Mouse (Mus musculus) heart, embryonic 11.5 days (tissue): Measurements from ENCODE around the gene Pknox2. TPM values are rescaled to one million over a fixed set of nuclear protein-coding genes. Genes with fewer than 3 reads are reported as not detected.
A peak's percentile ranks its signal among the peaks of the same experiment; 100 is the strongest.

ENCODE experiments used
- ATAC-seq: fragments of 200-750 bp; cut with Nextera tagmentation; replicated peaks from 2 replicates; pipeline ENCODE4 v1.8.0; 2017; ENCODE audit warnings: moderate library complexity; ENCODE audit not compliant: insufficient number of reproducible peaks, low FRiP score, low TSS enrichment
- H3K27ac ChIP-seq: fragments of 300-500 bp; sonication (generic); 2 replicates; pipeline ENCODE4 v1.5.1; 2014; ENCODE audit warnings: mild to moderate bottlenecking, low read depth, low read length
- H3K27me3 ChIP-seq: fragments of 300-500 bp; sonication (generic); 2 replicates; pipeline ENCODE4 v1.6.1; 2014; ENCODE audit warnings: mild to moderate bottlenecking, low read length, mixed read lengths; ENCODE audit not compliant: control insufficient read depth, insufficient read depth
- H3K36me3 ChIP-seq: fragments of 300-500 bp; sonication (generic); 2 replicates; pipeline ENCODE4 v1.6.1; 2014; ENCODE audit warnings: mild to moderate bottlenecking, low read length, moderate library complexity, mixed read lengths; ENCODE audit not compliant: control insufficient read depth, insufficient read depth
- H3K4me1 ChIP-seq: fragments of 300-500 bp; sonication (generic); 2 replicates; pipeline ENCODE4 v1.6.1; 2014; ENCODE audit warnings: low read length; ENCODE audit not compliant: control insufficient read depth, insufficient read depth
- H3K4me2 ChIP-seq: fragments of 300-500 bp; sonication (generic); 2 replicates; pipeline ENCODE4 v1.6.1; 2014; ENCODE audit warnings: mild to moderate bottlenecking, moderate library complexity
- H3K4me3 ChIP-seq: fragments of 300-500 bp; sonication (generic); 2 replicates; pipeline ENCODE4 v1.5.1; 2014; ENCODE audit warnings: low read depth, low read length
- H3K9ac ChIP-seq: fragments of 300-500 bp; sonication (generic); 2 replicates; pipeline ENCODE4 v1.6.1; 2014; ENCODE audit warnings: mild to moderate bottlenecking, low read depth, low read length, moderate library complexity
- H3K9me3 ChIP-seq: fragments of 300-500 bp; sonication (generic); replicated peaks from 2 replicates; pipeline ENCODE4 v1.6.1; 2016; ENCODE audit warnings: low read length; ENCODE audit not compliant: control insufficient read depth
- WGBS: fragments of 180-500 bp; shearing (Covaris S2); extraction: QIAGEN DNeasy Blood & Tissue Kit; methylation state at CpG from one replicate; pipeline ENCODE4 v1.1.7; 2014; ENCODE audit not compliant: insufficient replicate concordance; 5-methylcytosine and 5-hydroxymethylcytosine counted together
- polyA plus RNA-seq: library from polyadenylated mRNA; unstranded; fragments of >200 nt; fragmentation: Nextera tagmentation; extraction: Ambion mirVana; gene quantifications from 2 replicates; pipeline ENCODE4 v1.2.1, GENCODE M21; 2014

Gene Pknox2
- polyA plus RNA-seq, 1 experiment from 2014 or later = 5.2 TPM

DNA sequence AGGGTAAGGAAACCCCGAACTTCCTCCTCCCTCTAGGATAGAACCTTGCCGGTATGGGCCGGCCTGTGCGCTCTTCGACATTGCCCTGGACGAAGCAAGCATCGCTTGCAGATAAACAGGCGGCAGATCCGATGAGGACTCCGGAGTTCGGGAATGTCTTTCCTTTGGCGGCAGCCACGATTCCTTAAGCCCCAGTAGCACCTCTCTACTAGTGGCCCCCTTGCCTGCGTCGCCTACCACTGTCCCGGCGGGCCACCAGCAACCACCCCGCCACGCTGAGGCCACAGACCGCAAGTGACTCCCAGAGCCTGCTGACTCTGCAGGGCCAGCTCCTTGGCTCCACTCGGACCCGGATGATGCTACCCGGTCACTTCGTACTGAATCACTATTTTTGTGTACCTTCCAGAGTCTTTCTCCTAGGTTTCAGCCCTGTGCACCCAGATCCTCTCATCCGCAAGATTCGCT lies 2.0 kb downstream of the Pknox2 start:
- peak overlapping the region; percentile 93 for H3K9ac ChIP-seq
- H3K27me3 ChIP-seq = no peaks in the 10 kb centered on the region
- no peaks in the 10 kb centered on the region for H3K36me3 ChIP-seq
- WGBS = under 1% methylated on average over 26 of the region's 26 CpGs
- peak overlapping the region; percentile 97 for H3K27ac ChIP-seq
- peak overlapping the region; percentile 94 for H3K4me2 ChIP-seq
- peak overlapping the region; percentile 81 for H3K4me3 ChIP-seq
- no peak; the same call in 1 of the 2 replicates for ATAC-seq
- H3K9me3 ChIP-seq = no peaks in the 10 kb centered on the region
- peaks cover 29% of the 10 kb centered on the region for H3K4me1 ChIP-seq

DNA sequence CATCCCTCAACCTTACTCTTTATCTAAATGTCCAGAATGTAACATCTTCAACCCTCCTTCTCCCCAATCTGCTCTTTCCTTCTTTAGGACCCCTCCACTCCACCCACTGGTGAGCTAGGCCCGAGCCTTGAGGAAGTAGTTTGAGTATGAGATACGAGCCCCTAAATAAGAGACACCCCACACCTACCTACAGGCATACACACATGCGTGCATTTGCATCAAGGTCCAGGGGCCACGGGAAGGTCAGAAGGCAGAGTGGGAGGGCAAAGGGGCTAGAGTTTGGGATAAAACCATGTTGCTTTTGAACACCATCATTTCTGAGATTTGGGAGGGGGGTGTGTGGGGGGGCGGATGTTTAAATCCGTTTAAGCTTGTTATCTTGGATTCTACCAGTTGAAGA lies 2.5 kb downstream of the Pknox2 start:
- WGBS = 10% methylated on average over 6 of the region's 6 CpGs
- Histone ChIP-seq H3K4me1 (peaks cover 33% of the 10 kb centered on the region), H3K4me2 (peak overlapping the region; percentile 94), H3K9me3 (no peaks in the 10 kb centered on the region), H3K36me3 (no peaks in the 10 kb centered on the region), H3K27ac (peak overlapping the region; percentile 73; the same call in 1 of the 2 replicates), H3K27me3 (no peaks in the 10 kb centered on the region), H3K4me3 (peak overlapping the region; percentile 81), H3K9ac (peak overlapping the region; percentile 93)
- ATAC-seq = no peak

DNA sequence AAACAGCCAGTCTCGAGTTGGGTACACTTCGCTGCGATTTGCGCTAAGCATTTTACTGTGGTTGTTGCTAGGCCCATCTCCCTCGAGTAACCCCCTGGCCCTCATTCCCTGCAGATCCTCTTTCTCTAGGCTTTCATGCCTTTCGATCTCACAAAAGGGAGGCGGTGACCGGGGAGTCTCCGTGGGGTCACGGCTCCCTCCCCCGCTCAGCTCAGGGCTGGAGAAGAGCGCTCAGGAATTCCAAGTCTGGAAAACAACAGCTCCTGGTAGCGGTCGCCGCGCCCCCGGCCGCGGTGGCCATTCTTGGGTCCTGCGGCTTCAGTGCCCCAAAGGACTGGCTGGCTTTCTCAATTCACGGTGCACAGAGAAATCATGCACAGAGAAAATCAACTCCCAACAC lies 3.0 kb downstream of the Pknox2 start:
- peak overlapping the region; percentile 73 for H3K27ac ChIP-seq
- peak overlapping the region; percentile 94 for H3K4me2 ChIP-seq
- ATAC-seq = no peak
- no peaks in the 10 kb centered on the region for H3K36me3 ChIP-seq
- no peaks in the 10 kb centered on the region for H3K9me3 ChIP-seq
- peaks cover 37% of the 10 kb centered on the region for H3K4me1 ChIP-seq
- WGBS = 3% methylated on average over 21 of the region's 21 CpGs
- peak overlapping the region; percentile 81 for H3K4me3 ChIP-seq
- peak overlapping the region; percentile 93 for H3K9ac ChIP-seq
- H3K27me3 ChIP-seq = no peaks in the 10 kb centered on the region

DNA sequence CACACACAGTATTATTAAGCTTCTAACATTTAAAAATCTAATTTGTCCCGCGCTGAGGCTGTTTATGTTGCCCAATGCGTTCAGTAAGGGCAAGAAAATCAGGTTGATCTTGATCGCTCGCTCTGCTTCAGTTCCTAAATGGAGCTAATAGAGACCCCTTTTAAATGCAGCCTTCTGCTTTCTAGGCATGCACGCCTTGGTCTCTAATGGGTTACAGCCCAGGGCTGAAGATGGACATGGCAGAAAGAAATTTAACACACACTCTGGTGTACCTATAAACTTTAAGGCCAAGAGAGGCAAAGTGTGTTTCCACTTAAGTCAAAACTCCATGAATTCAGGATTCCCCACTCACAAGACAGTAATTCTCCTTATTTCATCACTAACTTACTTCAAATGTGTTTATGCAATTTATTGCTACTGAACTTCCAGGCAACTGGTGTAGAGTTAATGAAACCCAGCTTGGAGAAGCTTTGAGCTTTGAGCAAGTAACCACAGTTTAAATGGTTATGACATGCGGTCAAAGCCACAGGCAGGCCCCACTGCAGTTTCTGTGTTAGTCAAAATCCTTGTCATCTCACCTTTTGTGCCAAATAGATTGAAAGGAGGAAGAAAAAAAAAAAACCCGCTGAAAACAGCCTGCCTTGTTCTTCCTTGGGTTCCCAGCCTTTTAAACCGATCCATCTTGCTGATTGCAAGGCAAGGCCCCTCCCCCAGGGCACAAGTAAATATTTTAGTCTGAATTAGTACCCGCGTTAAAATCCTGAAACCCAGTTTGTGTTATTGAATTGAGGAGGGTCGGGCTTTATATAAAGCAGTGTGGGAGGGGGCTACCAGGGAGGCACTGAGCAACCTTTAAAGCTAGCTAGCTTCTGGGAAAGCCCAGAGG lies 3.9 kb downstream of the Pknox2 start:
- no peak overlapping the region for H3K9ac ChIP-seq
- no peaks in the 10 kb centered on the region for H3K9me3 ChIP-seq
- no peaks in the 10 kb centered on the region for H3K27me3 ChIP-seq
- H3K27ac ChIP-seq = no peak overlapping the region
- no peak for ATAC-seq
- peak overlapping the region; percentile 94 for H3K4me2 ChIP-seq
- H3K4me1 ChIP-seq = peaks cover 40% of the 10 kb centered on the region
- H3K36me3 ChIP-seq = no peaks in the 10 kb centered on the region
- no peak overlapping the region for H3K4me3 ChIP-seq
- 42% methylated on average over 12 of the region's 12 CpGs for WGBS

DNA sequence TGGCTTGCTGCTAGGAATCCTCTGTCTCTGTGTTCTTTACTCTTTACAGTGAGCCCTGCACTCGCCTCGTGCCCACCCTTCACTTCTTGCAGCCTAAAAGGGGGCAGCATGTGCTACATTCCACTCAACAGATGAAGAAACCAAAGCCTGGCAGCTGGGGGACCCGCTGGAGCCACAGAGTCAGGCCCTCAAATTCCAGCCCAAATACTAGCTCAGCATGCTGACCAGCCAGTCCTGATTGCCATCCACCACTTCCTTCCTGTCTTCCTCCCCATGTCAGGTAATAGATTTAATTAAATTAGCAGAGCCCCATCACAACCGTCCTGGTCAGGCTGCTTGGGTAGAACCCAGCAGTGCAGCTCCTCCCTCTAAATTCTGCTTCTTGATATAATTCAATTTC lies 5.1 kb downstream of the Pknox2 start:
- Histone ChIP-seq H3K36me3 (no peaks in the 10 kb centered on the region), H3K27ac (no peak overlapping the region), H3K4me3 (no peak overlapping the region), H3K27me3 (no peaks in the 10 kb centered on the region), H3K4me1 (peaks cover 38% of the 10 kb centered on the region), H3K9me3 (no peaks in the 10 kb centered on the region), H3K9ac (no peak overlapping the region), H3K4me2 (no peak overlapping the region)
- ATAC-seq = no peak
- WGBS = 17% methylated on average over 4 of the region's 4 CpGs

DNA sequence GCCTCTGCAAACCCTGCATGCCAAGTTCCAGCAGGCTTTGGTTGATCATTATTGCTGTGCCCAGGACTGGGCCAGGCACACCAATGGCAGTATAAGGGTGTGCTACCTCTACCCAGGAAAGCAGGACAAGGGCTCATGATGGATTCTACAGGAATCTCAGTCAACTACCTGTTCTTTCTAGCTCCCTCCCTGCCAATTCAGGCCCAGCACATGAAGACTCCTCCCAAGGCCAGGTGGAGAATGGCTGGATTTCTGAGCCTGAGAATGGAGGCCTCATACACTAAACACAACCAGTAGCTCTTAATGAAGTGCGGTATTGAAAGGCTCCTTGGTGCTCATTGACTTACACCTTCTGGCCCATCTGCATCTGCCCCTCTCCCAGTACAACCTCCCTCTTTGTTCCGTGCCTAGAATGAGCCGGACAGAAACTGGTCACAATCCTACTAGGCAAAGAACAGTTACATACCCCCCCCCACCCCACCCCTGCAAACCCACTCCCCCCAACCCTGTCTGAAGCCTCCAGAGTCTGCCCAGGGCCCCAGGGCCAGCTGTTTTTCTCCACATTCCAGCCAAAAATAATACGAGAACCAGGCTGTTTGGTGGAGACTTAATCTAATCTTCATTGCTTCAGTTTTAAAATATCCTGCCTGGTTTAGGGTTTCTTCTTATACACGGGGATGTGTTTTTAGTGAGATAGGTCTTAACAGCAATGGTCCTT lies 6.6 kb downstream of the Pknox2 start:
- WGBS = 23% methylated on average over 5 of the region's 5 CpGs
- Histone ChIP-seq H3K27me3 (no peaks in the 10 kb centered on the region), H3K9me3 (no peaks in the 10 kb centered on the region), H3K9ac (no peak overlapping the region), H3K27ac (peak overlapping the region; percentile 62), H3K4me1 (peaks cover 38% of the 10 kb centered on the region), H3K4me2 (no peak overlapping the region; the same call in 1 of the 2 replicates), H3K36me3 (no peaks in the 10 kb centered on the region), H3K4me3 (no peak overlapping the region)
- no peak for ATAC-seq

DNA sequence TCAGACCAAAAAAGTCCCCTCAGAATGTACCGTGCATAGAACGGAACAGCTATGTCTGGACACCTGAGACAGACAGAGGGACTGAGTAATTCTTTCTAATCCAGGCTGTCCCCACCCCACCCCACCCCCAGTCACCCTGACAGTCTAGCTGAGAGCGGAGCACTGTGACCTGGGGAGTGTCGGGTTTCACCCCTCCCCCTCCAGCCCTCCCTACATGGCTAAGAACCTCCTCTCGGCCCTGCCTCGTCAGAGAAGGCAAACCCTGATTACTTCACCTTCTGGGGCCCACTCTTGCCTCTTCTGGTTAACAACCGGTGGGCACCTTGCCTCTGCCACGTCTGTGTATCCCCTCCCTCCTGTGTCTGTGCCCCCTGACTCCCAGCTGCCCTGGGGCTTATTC lies 7.7 kb downstream of the Pknox2 start:
- 2% methylated on average over 8 of the region's 8 CpGs for WGBS
- Histone ChIP-seq H3K4me1 (peaks cover 34% of the 10 kb centered on the region), H3K27me3 (no peaks in the 10 kb centered on the region), H3K9me3 (no peaks in the 10 kb centered on the region), H3K27ac (peak overlapping the region; percentile 66), H3K9ac (peak overlapping the region; percentile 64; the same call in 1 of the 2 replicates), H3K36me3 (no peaks in the 10 kb centered on the region), H3K4me2 (peak overlapping the region; percentile 58), H3K4me3 (0 out of 2 replicates have a peak overlapping the region, but pooled peaks have one; percentile 11)
- ATAC-seq = peak; percentile 75

DNA sequence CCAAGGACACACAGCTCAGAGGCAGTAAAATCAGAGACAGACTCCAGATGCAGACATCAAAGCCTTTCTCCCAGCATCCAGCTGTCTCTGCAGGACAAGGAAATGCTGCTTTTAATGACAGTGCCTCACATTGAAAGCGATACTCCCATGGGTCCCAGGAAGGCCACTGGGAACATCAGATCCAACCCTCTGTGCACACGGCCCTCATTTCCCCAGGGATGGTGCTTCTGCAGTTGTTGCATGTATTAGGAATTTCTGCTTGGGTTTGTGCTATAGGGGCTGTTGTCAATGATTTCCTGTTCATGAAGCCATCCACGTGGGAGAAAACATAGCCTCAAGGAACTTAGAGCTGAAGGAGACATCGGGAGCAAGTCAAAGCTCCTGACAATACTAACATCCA lies 8.3 kb downstream of the Pknox2 start:
- Histone ChIP-seq H3K27ac (no peak overlapping the region), H3K4me2 (peak overlapping the region; percentile 58; the same call in 1 of the 2 replicates), H3K4me3 (no peak overlapping the region), H3K9me3 (no peaks in the 10 kb centered on the region), H3K9ac (no peak overlapping the region), H3K27me3 (no peaks in the 10 kb centered on the region), H3K36me3 (no peaks in the 10 kb centered on the region), H3K4me1 (peaks cover 34% of the 10 kb centered on the region)
- ATAC-seq = no peak
- WGBS = 36% methylated on average over 4 of the region's 4 CpGs
